Mouse (Mus musculus): Measurements from ENCODE around the gene Cfap157.

The Cfap157 gene

DNA sequence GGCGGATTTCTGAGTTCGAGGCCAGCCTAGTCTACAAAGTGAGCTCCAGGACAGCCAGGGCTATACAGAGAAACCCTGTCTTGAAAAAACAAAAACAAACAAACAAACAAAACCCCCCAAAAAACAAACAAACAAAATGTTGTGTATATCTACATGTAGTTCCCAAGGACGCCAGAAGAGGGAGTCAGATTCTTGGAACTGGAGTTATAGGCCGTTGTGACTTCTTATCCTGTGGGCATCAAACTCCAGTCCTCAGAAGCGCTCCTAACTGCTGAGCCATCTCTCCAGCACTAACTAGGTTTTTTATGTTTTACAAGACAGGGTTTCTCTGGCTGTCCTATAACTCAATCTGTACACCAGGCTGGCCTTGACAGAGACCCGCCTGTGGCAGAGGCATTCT lies 2.9 kb upstream of the Cfap157 start:
- DNase-seq (ENCODE audit: inconsistent age in 2 of 2, low spot score in 1 of 2), result peak in 1 of 2 experiments; percentile 65

DNA sequence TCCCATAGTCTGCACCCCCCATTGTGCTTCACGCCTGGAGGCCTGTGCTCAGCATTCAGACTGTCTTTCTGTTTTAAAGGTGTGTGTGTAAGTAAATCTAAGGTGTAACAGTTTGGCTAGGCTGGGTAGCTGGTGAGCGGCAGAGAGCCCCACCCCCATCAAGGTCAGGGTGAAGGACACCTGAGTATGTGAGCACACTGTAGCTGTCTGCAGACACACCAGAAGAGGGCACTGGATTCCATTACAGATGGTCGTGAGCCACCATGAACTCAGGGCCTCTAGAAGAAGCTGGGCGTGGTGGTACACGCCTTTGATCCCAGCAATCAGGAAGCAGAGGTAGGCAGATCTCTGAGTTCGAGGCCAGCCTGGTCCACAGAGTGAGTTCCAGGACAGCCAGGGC lies 2.5 kb downstream of the Cfap157 start:
- no peak for DNase-seq (ENCODE audit: inconsistent age in 2 of 2, low spot score in 1 of 2)

DNA sequence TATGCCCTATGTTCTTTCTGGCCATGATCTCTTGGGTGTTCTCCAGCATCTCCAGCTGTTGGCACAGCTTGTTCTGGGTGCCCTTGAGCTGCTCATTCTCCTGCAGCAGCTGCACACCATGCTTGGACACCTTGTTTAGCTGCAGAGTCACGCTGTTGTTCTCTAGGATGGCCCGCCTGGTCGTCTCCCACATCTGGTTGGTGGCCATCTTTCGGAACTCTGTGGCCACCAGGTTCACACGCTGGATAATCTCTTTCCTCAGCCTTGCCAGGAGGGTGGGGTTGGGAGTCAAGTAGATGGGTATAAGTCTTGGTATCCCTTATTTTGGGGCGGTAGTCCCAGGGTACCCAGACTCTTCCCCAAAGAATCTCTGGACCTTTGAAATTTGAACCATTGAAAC lies 4.5 kb downstream of the Cfap157 start:
- DNase-seq (ENCODE audit: inconsistent age in 2 of 2, low spot score in 1 of 2), result no peak

DNA sequence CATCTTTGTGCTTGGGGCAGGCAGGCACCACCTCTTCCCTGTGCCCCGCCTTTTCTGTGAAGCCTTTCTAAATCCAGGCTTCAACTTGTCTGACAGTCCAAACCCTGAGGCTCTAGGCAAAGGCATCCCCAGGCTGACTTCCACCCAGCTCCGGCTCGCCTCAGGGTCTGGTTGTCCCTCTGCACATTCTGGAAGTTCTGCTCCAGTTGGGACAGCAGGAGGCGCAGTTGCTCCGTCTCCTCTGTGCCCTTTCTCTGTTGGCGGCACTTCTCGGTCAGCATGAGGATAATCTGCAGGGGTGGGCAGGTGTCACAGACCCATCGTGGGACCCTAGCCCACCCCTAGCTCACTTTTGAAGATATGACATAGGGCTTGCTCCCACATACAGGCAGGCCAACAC lies 5.1 kb downstream of the Cfap157 start:
- peak; percentile 64 to 81 for DNase-seq (ENCODE audit: inconsistent age in 2 of 2, low spot score in 1 of 2)

- DNase-seq (ENCODE audit: inconsistent age in 2 of 2, low spot score in 1 of 2), result no peak
Observed at GRCm38 (mm10) chr2:32778081-32778480, 6.1 kb downstream of the Cfap157 start.

GRCm38 (mm10) chr2:32776192-32776591 lies 8.0 kb downstream of the Cfap157 start:
- DNase-seq (ENCODE audit: inconsistent age in 2 of 2, low spot score in 1 of 2), result peak in 1 of 2 experiments; percentile 58

DNA sequence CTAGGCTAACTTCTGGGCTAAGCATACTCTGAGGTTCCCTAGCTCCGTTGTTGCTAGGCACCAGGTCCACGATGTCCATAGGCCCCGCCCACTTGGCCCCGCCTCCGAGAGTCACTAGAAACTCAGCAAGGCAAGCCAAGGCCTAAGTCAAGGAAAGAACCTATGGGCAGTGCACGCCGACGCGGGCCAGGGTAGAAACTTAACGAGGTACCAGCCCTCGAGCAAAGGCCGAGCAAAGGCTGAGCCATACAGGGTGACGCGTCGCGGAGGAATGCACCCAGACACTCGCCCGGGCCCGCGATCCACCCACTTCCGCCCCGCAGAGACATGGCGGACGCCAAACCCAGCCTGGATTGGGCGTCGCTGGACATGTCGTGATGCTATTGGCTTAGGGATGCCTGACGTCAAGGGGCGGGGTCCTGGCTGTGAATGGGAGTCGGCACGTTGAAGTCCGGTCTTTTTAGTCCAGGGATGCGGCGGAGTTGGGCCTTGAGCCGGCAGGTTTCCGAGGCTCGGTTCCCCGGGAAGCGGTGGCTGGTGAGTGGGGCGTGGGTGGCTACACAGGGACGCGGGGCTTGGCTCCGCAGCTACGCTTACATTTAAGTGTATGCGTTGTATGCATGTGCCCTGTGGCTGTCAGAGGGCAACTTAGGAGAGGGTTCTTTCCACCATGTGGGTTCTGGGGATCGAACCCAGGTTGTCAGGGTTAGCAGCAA lies 8.7 kb downstream of the Cfap157 start, which contains the start of the genes Ttc16 and Ptrh1:
Gene Ttc16 (minus strand): TSS at position 275 of the 716 bp plus-strand sequence.
Gene Ptrh1 (plus strand): TSS at position 428 of the 716 bp plus-strand sequence.
- DNase-seq (ENCODE audit: inconsistent age in 2 of 2, low spot score in 1 of 2), result peak; percentile 99 to 100

DNA sequence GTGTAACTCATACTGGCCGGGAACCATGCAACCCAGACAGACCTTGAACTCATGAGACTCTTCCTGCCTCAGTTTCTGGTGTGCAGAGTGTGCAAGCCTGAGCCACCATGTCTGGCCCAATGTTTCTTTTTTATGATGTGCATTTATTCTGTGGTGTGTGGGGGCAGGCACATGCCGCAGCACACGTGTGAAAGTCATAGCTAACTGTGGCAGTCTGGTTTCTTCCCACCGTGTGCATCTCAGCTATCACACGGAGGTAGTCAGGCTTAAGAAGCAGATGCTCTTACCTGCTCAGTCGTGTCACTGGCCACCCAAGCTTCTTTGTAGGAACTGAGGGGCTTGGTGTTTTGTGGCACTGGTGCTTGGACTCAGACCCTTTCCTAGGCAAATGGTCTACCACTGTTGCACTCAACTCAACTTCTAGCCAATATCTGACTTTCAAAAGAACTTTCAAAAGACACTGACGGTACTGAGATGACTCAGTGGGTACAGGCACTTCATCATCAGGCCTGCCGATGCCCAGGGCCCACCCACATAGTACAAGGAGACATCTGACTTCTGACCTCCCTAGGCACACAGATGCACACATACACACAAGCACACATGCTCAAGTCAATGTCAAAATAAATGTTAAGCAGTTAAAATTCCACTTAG lies 11.5 kb downstream of the Cfap157 start:
- no peak for DNase-seq (ENCODE audit: inconsistent age in 2 of 2, low spot score in 1 of 2)

GRCm38 (mm10) chr2:32771886-32772285 lies 12.3 kb downstream of the Cfap157 start:
- peak in 1 of 2 experiments; percentile 30 for DNase-seq (ENCODE audit: inconsistent age in 2 of 2, low spot score in 1 of 2)

DNA sequence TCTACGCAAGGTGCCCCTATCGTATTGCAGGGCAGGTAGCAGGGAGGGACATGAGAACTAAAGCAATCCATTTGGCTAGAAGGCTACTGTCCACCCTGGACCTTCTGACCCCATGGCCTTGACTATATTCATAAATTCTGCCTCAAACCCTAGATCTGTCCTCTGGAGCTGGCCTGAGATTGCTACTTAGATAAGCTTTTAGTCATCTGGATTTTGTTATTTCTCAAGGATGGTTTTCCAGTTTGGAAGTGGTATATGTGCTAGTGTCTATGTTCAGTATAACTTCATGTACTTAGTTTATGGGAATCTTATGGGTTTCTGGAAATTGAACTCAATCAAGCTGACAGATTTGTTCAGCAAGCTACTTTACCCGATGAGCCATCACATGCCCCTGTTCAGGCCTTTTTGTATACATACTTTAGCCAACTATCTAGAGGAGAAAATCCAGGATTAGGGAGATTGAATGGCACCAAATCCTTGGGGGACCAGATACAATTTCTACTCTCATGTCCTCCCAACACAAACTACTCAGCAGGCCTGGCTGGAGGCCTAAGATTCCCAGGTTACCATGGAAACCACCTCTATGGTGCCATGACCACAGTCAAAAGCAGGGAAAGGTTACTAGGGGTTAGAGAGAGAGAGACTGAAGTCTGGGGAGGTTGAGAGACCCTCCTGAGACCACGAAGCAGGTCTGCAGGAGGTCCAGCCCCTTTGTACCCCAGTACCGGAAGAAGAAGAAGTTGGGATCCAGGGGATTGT lies 14.7 kb downstream of the Cfap157 start:
- DNase-seq (ENCODE audit: inconsistent age in 2 of 2, low spot score in 1 of 2), result no peak

- DNase-seq (ENCODE audit: inconsistent age in 2 of 2, low spot score in 1 of 2), result no peak
Observed at GRCm38 (mm10) chr2:32768661-32769285, 15.5 kb downstream of the Cfap157 start.

GRCm38 (mm10) chr2:32767241-32767640 lies 17.0 kb downstream of the Cfap157 start:
- peak in 1 of 2 experiments; percentile 25 for DNase-seq (ENCODE audit: inconsistent age in 2 of 2, low spot score in 1 of 2)

- DNase-seq (ENCODE audit: inconsistent age in 2 of 2, low spot score in 1 of 2), result no peak
Observed at GRCm38 (mm10) chr2:32763353-32763752, 20.9 kb downstream of the Cfap157 start.

DNA sequence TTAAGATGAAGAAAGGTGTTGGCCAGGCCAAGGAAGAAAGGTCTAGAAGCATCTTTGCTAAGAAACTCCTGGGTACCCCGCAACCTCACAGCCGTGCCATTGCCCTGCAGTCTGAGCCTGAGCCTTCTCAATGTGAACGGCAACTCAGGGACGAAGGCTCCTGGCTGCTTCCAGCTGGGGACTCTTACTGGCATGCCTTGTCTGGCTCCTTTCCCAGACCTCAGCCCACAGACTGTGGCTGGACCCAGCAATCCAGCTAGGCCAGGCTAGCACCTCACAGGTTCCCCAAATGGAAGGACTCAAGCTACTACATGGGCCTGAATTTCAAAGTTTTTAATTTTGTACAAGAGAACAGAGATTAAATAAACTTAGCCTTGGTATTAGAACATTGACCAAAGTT lies 22.4 kb downstream of the Cfap157 start:
- DNase-seq (ENCODE audit: inconsistent age in 2 of 2, low spot score in 1 of 2), result no peak

DNA sequence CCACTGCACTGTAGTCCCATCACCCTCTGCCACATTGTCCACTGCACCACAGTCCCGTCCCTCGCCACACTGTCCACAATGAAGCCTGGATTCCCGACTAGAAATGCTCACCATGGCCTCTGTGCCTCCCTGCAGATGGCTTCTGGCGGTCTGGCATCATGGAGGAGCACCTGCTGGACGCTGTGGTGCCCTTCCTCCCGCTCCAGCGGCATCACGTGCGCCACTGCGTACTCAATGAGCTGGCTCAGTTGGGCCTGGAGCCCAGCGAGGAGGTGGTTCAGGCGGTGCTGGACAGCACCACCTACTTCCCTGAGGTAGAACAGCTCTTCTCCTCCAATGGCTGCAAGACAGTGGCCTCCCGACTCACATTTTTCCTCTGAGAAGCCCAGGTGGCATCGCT lies 22.9 kb downstream of the Cfap157 start:
- no peak for DNase-seq (ENCODE audit: inconsistent age in 2 of 2, low spot score in 1 of 2)

GRCm38 (mm10) chr2:32759001-32759400 lies 25.2 kb downstream of the Cfap157 start:
- no peak for DNase-seq (ENCODE audit: inconsistent age in 2 of 2, low spot score in 1 of 2)

- peak in 1 of 2 experiments; percentile 60 for DNase-seq (ENCODE audit: inconsistent age in 2 of 2, low spot score in 1 of 2)
Observed at GRCm38 (mm10) chr2:32758503-32758902, 25.7 kb downstream of the Cfap157 start.

GRCm38 (mm10) chr2:32757056-32757845 lies 27.0 kb downstream of the Cfap157 start, which contains the start of gene Tor2a:
Gene Tor2a, plus strand, starts transcription at chr2:32757234.
- DNase-seq (ENCODE audit: inconsistent age in 2 of 2, low spot score in 1 of 2), result peak; percentile 98 to 99

GRCm38 (mm10) chr2:32756674-32757055 lies 27.6 kb downstream of the Cfap157 start:
- no peak for DNase-seq (ENCODE audit: inconsistent age in 2 of 2, low spot score in 1 of 2)

DNA sequence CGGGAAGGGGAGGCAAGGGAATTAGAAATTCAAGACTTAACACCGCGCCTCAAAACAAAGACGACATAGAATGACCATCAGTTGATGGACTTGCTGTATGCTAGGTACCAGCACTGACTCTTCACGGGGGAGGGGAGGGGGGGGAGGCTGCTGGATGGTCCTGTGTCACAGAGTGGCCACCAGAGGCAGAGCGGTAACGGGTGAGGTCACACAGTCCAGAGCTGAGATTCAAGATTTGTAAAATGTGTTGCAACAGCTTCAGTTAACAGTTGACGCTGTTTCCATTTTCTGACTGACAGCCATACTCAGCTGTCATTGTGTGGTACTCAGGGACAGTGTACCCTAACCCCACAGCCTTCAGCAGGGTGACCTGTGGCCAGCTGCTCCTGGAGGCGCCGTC lies 32.0 kb downstream of the Cfap157 start:
- DNase-seq (ENCODE audit: inconsistent age in 2 of 2, low spot score in 1 of 2), result no peak
